Mouse (Mus musculus): ENCODE results near the gene Rab30.
"Not testable (repeated sequence)": the region's sequence is repeated elsewhere in the genome, so short reads cannot be mapped to it uniquely, and the experiment has no call there.

Rab30 gene

GRCm38 (mm10) chr7:92743325-92743724 lies 1.9 kb downstream of the Rab30 start:
- in situ Hi-C loops (cut with MboI, MseI), result loop anchor here (5.0 kb wide), 1 partner anchor 81 kb away; no protein-coding TSS in a partner anchor

GRCm38 (mm10) chr7:92750395-92750794 lies 9.0 kb downstream of the Rab30 start:
- in situ Hi-C loops (cut with MboI, MseI), result no loop called here

- in situ Hi-C loops (cut with MboI, MseI), result loop anchor here (5.0 kb wide), 1 partner anchor 44 kb away; no protein-coding TSS in a partner anchor
Measured at GRCm38 (mm10) chr7:92758067-92758466, 16.7 kb downstream of the Rab30 start.

- in situ Hi-C loops (cut with MboI, MseI), result no loop called here
Measured at GRCm38 (mm10) chr7:92760651-92761050, 19.2 kb downstream of the Rab30 start.

- in situ Hi-C loops (cut with MboI, MseI), result no loop called here
Measured at GRCm38 (mm10) chr7:92761161-92761560, 19.8 kb downstream of the Rab30 start.

GRCm38 (mm10) chr7:92765426-92765825 lies 24.0 kb downstream of the Rab30 start:
- in situ Hi-C loops (cut with MboI, MseI), result no loop called here

- in situ Hi-C loops (cut with MboI, MseI), result no loop called here
Measured at GRCm38 (mm10) chr7:92766096-92767090, 25.0 kb downstream of the Rab30 start.

- in situ Hi-C loops (cut with MboI, MseI), result not testable (repeated sequence)
Measured at GRCm38 (mm10) chr7:92768116-92768515, 26.7 kb downstream of the Rab30 start.

GRCm38 (mm10) chr7:92768859-92769258 lies 27.5 kb downstream of the Rab30 start:
- in situ Hi-C loops (cut with MboI, MseI), result no loop called here

GRCm38 (mm10) chr7:92773006-92773405 lies 31.6 kb downstream of the Rab30 start:
- in situ Hi-C loops (cut with MboI, MseI), result no loop called here

GRCm38 (mm10) chr7:92773596-92773995 lies 32.2 kb downstream of the Rab30 start:
- in situ Hi-C loops (cut with MboI, MseI), result no loop called here

GRCm38 (mm10) chr7:92774741-92775140 lies 33.3 kb downstream of the Rab30 start:
- in situ Hi-C loops (cut with MboI, MseI), result no loop called here

GRCm38 (mm10) chr7:92775703-92776102 lies 34.3 kb downstream of the Rab30 start:
- in situ Hi-C loops (cut with MboI, MseI), result no loop called here

- in situ Hi-C loops (cut with MboI, MseI), result no loop called here
Measured at GRCm38 (mm10) chr7:92776647-92777046, 35.2 kb downstream of the Rab30 start.

- in situ Hi-C loops (cut with MboI, MseI), result no loop called here
Measured at GRCm38 (mm10) chr7:92777108-92777973, 35.9 kb downstream of the Rab30 start.

- in situ Hi-C loops (cut with MboI, MseI), result no loop called here
Measured at GRCm38 (mm10) chr7:92779058-92779457, 37.7 kb downstream of the Rab30 start.

- in situ Hi-C loops (cut with MboI, MseI), result no loop called here
Measured at GRCm38 (mm10) chr7:92781361-92781760, 40.0 kb downstream of the Rab30 start.

GRCm38 (mm10) chr7:92781948-92782347 lies 40.5 kb downstream of the Rab30 start:
- in situ Hi-C loops (cut with MboI, MseI), result no loop called here

- in situ Hi-C loops (cut with MboI, MseI), result no loop called here
Measured at GRCm38 (mm10) chr7:92782511-92782910, 41.1 kb downstream of the Rab30 start.

- in situ Hi-C loops (cut with MboI, MseI), result no loop called here
Measured at GRCm38 (mm10) chr7:92783166-92783806, 41.9 kb downstream of the Rab30 start.

- in situ Hi-C loops (cut with MboI, MseI), result no loop called here
Measured at GRCm38 (mm10) chr7:92783914-92784313, 42.5 kb downstream of the Rab30 start.

GRCm38 (mm10) chr7:92795749-92796148 lies 54.3 kb downstream of the Rab30 start:
- in situ Hi-C loops (cut with MboI, MseI), result no loop called here

Measured in T-helper 1 cell (primary cell).